Mouse (Mus musculus): ENCODE measurements around the gene Rrh. TPM values are rescaled to one million over a fixed set of nuclear protein-coding genes. Genes with fewer than 3 reads are reported as not detected.

Gene Rrh
- total RNA-seq (2014; rRNA removed) (1.1 and 1.2 TPM in 2 replicates), polyA plus RNA-seq (2015; fragmentation: Nextera tagmentation; extraction: Ambion mirVana) (0.36 TPM in 1 of 2 replicates, not detected in the other)

DNA sequence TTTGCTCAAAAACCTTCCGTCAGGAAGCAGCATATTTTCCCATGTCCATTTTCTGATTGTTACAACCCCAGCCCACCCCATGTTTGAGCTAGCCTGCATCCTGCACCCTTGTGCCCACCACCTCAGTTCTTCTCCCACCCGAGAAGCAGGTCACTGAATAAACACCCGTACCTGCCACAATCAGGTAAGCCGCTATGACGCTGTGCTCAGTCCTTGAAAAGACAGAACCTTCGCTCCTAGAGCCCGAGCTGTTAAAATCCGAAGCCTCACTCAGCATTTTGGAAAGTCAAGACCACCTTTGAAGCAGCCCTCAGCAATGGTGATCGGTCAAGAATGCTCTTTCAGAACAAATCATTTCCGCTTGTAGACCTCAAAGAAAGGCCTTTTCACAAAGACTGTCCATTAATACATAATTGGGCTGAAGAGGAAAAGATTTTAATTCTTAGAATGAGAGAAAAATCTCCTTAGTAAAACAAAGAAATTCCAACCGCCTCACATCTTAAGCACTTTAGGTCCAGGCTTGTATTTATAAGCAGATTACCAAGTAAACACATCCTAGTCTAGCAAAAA, at the start of gene Rrh:
Gene Rrh (minus strand): TSS at position 382 of the 570 bp plus-strand sequence.
- H3K4me3 ChIP-seq (ENCODE audit: low read depth, low read length): no peak within 1 kb of the TSS
- TF ChIP-seq CTCF (IDR thresholded peaks at IDR 0.05): no peak
- no peak within 1 kb of the TSS for H3K4me2 ChIP-seq (ENCODE audit: low read depth, low read length, poor library complexity, severe bottlenecking)
- no peaks in the 10 kb centered on the region for H3K9me3 ChIP-seq (ENCODE audit: low read length)
- 81% methylated on average over 11 of the region's 11 CpGs for WGBS
- no peaks in the 10 kb centered on the region for H3K4me1 ChIP-seq (ENCODE audit: insufficient read depth, low read length)
- H3K27ac ChIP-seq (ENCODE audit: low read depth, low read length): no peak within 1 kb of the TSS
- H3K36me3 ChIP-seq (ENCODE audit: insufficient read depth, low read length): peaks cover 20% of the 10 kb centered on the region
- H3K27me3 ChIP-seq (ENCODE audit: insufficient read depth, low read length): no peaks in the 10 kb centered on the region
- H3K9ac ChIP-seq (replicated peaks; ENCODE audit: low read length, poor library complexity, severe bottlenecking): no peak within 1 kb of the TSS
- DNase-seq (ENCODE audit: low spot score): no peak
- no peak for ATAC-seq (ENCODE audit: low FRiP score)

DNA sequence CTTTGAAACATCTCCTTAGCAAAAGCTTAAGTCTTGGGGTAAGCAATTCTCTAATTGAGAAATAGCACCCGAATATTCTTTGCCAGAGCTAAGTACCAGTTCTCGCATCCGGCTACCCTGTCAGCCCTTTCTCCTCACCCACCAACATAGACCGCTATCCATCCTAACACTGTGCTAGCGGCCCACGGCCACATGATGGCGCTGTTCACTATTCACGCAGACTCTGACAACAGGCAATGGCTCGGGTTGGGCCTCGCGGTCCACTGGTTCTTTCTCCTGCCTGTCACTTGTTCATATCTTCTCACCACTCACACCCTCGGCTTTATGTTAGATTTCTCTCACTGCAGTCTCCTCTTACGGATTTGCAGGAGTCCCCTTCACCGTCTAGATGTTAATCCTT, 41.3 kb upstream of the Rrh start:
- WGBS: 52% methylated on average over 14 of the region's 14 CpGs
- H3K9ac ChIP-seq (replicated peaks; ENCODE audit: low read length, poor library complexity, severe bottlenecking): no peak overlapping the region
- TF ChIP-seq CTCF (IDR thresholded peaks at IDR 0.05): peak; percentile 59

GRCm38 (mm10) chr3:129862592-129862991, 40.2 kb upstream of the Rrh start:
- no peak overlapping the region for H3K9ac ChIP-seq (replicated peaks; ENCODE audit: low read length, poor library complexity, severe bottlenecking)
- H3K36me3 ChIP-seq (ENCODE audit: insufficient read depth, low read length): no peaks in the 10 kb centered on the region
- H3K4me1 ChIP-seq (ENCODE audit: insufficient read depth, low read length): no peaks in the 10 kb centered on the region
- no peak for TF ChIP-seq CTCF (IDR thresholded peaks at IDR 0.05)
- H3K4me3 ChIP-seq (ENCODE audit: low read depth, low read length): no peak overlapping the region
- 0 out of 2 replicates have a peak, but pooled peaks cover 2% of the 10 kb centered on the region for H3K9me3 ChIP-seq (ENCODE audit: low read length)
- no peak for ATAC-seq (ENCODE audit: low FRiP score)
- H3K4me2 ChIP-seq (ENCODE audit: low read depth, low read length, poor library complexity, severe bottlenecking): no peak overlapping the region
- no peak for DNase-seq (ENCODE audit: low spot score)
- 76% methylated on average over 2 of the region's 2 CpGs for WGBS
- H3K27ac ChIP-seq (ENCODE audit: low read depth, low read length): no peak overlapping the region
- H3K27me3 ChIP-seq (ENCODE audit: insufficient read depth, low read length): no peaks in the 10 kb centered on the region

More for the DNA sequence above, 41.3 kb upstream of the Rrh start:
- no peak overlapping the region for H3K27ac ChIP-seq (ENCODE audit: low read depth, low read length)
- no peaks in the 10 kb centered on the region for H3K27me3 ChIP-seq (ENCODE audit: insufficient read depth, low read length)
- ATAC-seq (ENCODE audit: low FRiP score) (no peak), DNase-seq (ENCODE audit: low spot score) (peak; percentile 7)
- H3K36me3 ChIP-seq (ENCODE audit: insufficient read depth, low read length): no peaks in the 10 kb centered on the region
- H3K9me3 ChIP-seq (ENCODE audit: low read length): no peaks in the 10 kb centered on the region
- H3K4me2 ChIP-seq (ENCODE audit: low read depth, low read length, poor library complexity, severe bottlenecking): no peak overlapping the region
- H3K4me1 ChIP-seq (ENCODE audit: insufficient read depth, low read length): no peaks in the 10 kb centered on the region
- no peak overlapping the region for H3K4me3 ChIP-seq (ENCODE audit: low read depth, low read length)

DNA sequence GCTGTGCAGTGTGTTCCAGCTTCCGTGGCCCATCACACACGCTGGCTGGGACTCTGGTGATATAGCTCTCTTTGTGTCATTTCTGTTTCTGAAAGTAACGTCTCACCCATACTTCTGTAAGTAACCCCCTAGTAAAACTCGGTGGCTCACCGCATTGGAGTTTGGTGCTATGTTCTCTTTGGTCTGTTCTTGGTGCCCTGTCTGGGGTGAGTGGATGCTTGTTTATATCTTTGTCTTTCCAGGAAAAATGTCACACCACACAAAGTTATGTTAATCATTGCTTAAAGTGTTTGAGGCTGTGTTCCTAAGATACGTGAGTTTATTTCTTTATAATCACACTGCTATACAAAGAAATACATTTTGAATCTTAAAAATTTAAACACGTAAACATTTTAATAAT, 24.5 kb upstream of the Rrh start:
- no peak for TF ChIP-seq CTCF (IDR thresholded peaks at IDR 0.05)
- no peaks in the 10 kb centered on the region for H3K27me3 ChIP-seq (ENCODE audit: insufficient read depth, low read length)
- H3K27ac ChIP-seq (ENCODE audit: low read depth, low read length): no peak overlapping the region
- DNase-seq (ENCODE audit: low spot score) (no peak), ATAC-seq (ENCODE audit: low FRiP score) (no peak)
- no peaks in the 10 kb centered on the region for H3K36me3 ChIP-seq (ENCODE audit: insufficient read depth, low read length)
- H3K4me1 ChIP-seq (ENCODE audit: insufficient read depth, low read length): no peaks in the 10 kb centered on the region
- no peaks in the 10 kb centered on the region for H3K9me3 ChIP-seq (ENCODE audit: low read length)
- H3K4me3 ChIP-seq (ENCODE audit: low read depth, low read length): no peak overlapping the region
- 85% methylated on average over 7 of the region's 7 CpGs for WGBS
- no peak overlapping the region for H3K9ac ChIP-seq (replicated peaks; ENCODE audit: low read length, poor library complexity, severe bottlenecking)
- H3K4me2 ChIP-seq (ENCODE audit: low read depth, low read length, poor library complexity, severe bottlenecking): no peak overlapping the region

GRCm38 (mm10) chr3:129845868-129846267, 23.5 kb upstream of the Rrh start:
- no peaks in the 10 kb centered on the region for H3K4me1 ChIP-seq (ENCODE audit: insufficient read depth, low read length)
- no peaks in the 10 kb centered on the region for H3K9me3 ChIP-seq (ENCODE audit: low read length)
- no peak for DNase-seq (ENCODE audit: low spot score)
- 81% methylated on average over 2 of the region's 2 CpGs for WGBS
- H3K9ac ChIP-seq (replicated peaks; ENCODE audit: low read length, poor library complexity, severe bottlenecking): no peak overlapping the region
- no peaks in the 10 kb centered on the region for H3K36me3 ChIP-seq (ENCODE audit: insufficient read depth, low read length)
- no peak for TF ChIP-seq CTCF (IDR thresholded peaks at IDR 0.05)
- no peak overlapping the region for H3K4me3 ChIP-seq (ENCODE audit: low read depth, low read length)
- ATAC-seq (ENCODE audit: low FRiP score): no peak
- no peak overlapping the region for H3K4me2 ChIP-seq (ENCODE audit: low read depth, low read length, poor library complexity, severe bottlenecking)
- H3K27me3 ChIP-seq (ENCODE audit: insufficient read depth, low read length): no peaks in the 10 kb centered on the region
- no peak overlapping the region for H3K27ac ChIP-seq (ENCODE audit: low read depth, low read length)

- H3K4me2 ChIP-seq (ENCODE audit: low read depth, low read length, poor library complexity, severe bottlenecking): no peak overlapping the region
- H3K9ac ChIP-seq (replicated peaks; ENCODE audit: low read length, poor library complexity, severe bottlenecking): no peak overlapping the region
- no peaks in the 10 kb centered on the region; the same call in 1 of the 2 replicates for H3K27me3 ChIP-seq (ENCODE audit: insufficient read depth, low read length)
- no peaks in the 10 kb centered on the region for H3K36me3 ChIP-seq (ENCODE audit: insufficient read depth, low read length)
- WGBS: 35% methylated on average over 7 of the region's 7 CpGs
- H3K9me3 ChIP-seq (ENCODE audit: low read length): no peaks in the 10 kb centered on the region
- H3K4me3 ChIP-seq (ENCODE audit: low read depth, low read length): no peak overlapping the region
- H3K4me1 ChIP-seq (ENCODE audit: insufficient read depth, low read length): no peaks in the 10 kb centered on the region
- H3K27ac ChIP-seq (ENCODE audit: low read depth, low read length): no peak overlapping the region
- ATAC-seq (ENCODE audit: low FRiP score) (no peak), DNase-seq (ENCODE audit: low spot score) (no peak)
- no peak for TF ChIP-seq CTCF (IDR thresholded peaks at IDR 0.05)
These were observed 15.6 kb upstream of the Rrh start for GRCm38 (mm10) chr3:129838017-129838416.

Data from midbrain, postnatal 0 days (tissue).